Comparison of ENCODE assay signal across 14 mouse cellular contexts in the genomic region with DNA sequence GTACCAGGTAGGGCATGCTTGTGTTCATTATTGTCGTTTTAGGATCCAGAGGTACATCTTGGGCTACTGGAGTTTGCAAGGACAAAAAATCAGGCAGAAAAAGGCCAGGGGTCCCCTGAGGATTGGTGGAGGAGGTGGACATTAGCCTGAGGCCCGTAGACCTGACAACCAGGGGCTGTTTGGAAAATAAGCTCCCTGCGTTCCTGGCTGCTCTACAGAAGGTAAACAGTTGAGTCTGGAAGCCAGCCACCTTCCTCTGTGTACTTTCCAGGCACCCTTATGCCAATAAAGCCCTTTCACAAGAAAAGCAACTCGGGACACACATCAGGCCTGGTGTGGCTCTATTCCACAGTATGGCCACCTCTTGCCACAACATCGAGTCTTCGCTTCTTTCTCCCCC.
DNase-seq lines count a peak whose midpoint lies in the region; ATAC-seq and TF ChIP-seq lines count a peak whose summit lies in the region.
"Had no signal": no experiment of that assay in that cellular context is flagged by ENCODE, and none has a peak within 500 bp of the region (broad histone marks: within the 10 kb centered on the region; RNA-seq: fewer than 3 reads in every experiment).

No protein-coding gene starts in this region.

- no peak overlapping the region for H3K4me3 ChIP-seq in gastrocnemius, adult 2 months
- H3K4me3 ChIP-seq in liver, postnatal 0 days (ENCODE audit: low read depth, low read length): no peak overlapping the region
- no peak overlapping the region for H3K4me3 ChIP-seq in kidney, embryonic 15.5 days (replicated peaks)
- no peak overlapping the region for H3K4me3 ChIP-seq in midbrain, embryonic 16.5 days (ENCODE audit: low read depth, low read length)
- H3K4me3 ChIP-seq: embryonic facial prominence, embryonic 12.5 days had no signal

- 62% methylated on average over 6 of the region's 6 CpGs for WGBS in liver, postnatal 0 days (ENCODE audit: insufficient replicate concordance)
- 81% methylated on average over 6 of the region's 6 CpGs for WGBS in kidney, embryonic 15.5 days
- 86% methylated on average over 6 of the region's 6 CpGs for WGBS in midbrain, embryonic 16.5 days

- no peak for TF ChIP-seq EP300 in liver, postnatal 0 days (IDR thresholded peaks at IDR 0.05; ENCODE audit: low read depth)

- TF ChIP-seq CTCF in gastrocnemius, adult 2 months (IDR thresholded peaks at IDR 0.05): no peak
- no peak for TF ChIP-seq CTCF in liver, postnatal 0 days (IDR thresholded peaks at IDR 0.05; ENCODE audit: low read depth)

- H3K9me3 ChIP-seq in liver, postnatal 0 days (ENCODE audit: low read length): no peaks in the 10 kb centered on the region
- no peaks in the 10 kb centered on the region for H3K9me3 ChIP-seq in kidney, embryonic 15.5 days (replicated peaks)
- no peaks in the 10 kb centered on the region for H3K9me3 ChIP-seq in midbrain, embryonic 16.5 days (replicated peaks; ENCODE audit: control insufficient read depth, low read length, poor library complexity, severe bottlenecking)
- H3K9me3 ChIP-seq: embryonic facial prominence, embryonic 12.5 days had no signal

- no peak for DNase-seq in gastrocnemius, adult 2 months
- DNase-seq in gastrocnemius, adult 18-20 months (ENCODE audit: low spot score): no peak
- peak; percentile 6 for DNase-seq in NIH3T3 (ENCODE audit: low read depth)
- peak; percentile 55 for DNase-seq in liver, postnatal 0 days
- peak; percentile 87 for DNase-seq in lung, postnatal 25 days (ENCODE audit: low spot score)
- DNase-seq: kidney, postnatal 10 days; layer of hippocampus, adult 9-11 months; right cerebral cortex, postnatal 4 days had no signal

- H3K36me3 ChIP-seq in liver, postnatal 0 days (replicated peaks; ENCODE audit: insufficient read depth, low read length): peaks cover 7% of the 10 kb centered on the region; the same call in 1 of the 2 replicates
- H3K36me3 ChIP-seq in kidney, embryonic 15.5 days: no peaks in the 10 kb centered on the region
- H3K36me3 ChIP-seq in midbrain, embryonic 16.5 days (ENCODE audit: control insufficient read depth, insufficient read depth, low read length): peaks cover 6% of the 10 kb centered on the region; the same call in 1 of the 2 replicates

- peak overlapping the region; percentile 28; the same call in 1 of the 2 replicates for H3K27ac ChIP-seq in gastrocnemius, adult 2 months
- peak overlapping the region; percentile 48 for H3K27ac ChIP-seq in liver, postnatal 0 days (ENCODE audit: low read depth)
- no peak overlapping the region for H3K27ac ChIP-seq in kidney, embryonic 15.5 days
- no peak overlapping the region for H3K27ac ChIP-seq in midbrain, embryonic 16.5 days (ENCODE audit: low read length)
- H3K27ac ChIP-seq: embryonic facial prominence, embryonic 12.5 days; macrophage had no signal

- peaks cover 9% of the 10 kb centered on the region for H3K4me1 ChIP-seq in liver, postnatal 0 days (ENCODE audit: insufficient read depth)
- 0 out of 2 replicates have a peak, but pooled peaks cover 13% of the 10 kb centered on the region for H3K4me1 ChIP-seq in kidney, embryonic 15.5 days
- no peaks in the 10 kb centered on the region; the same call in 1 of the 2 replicates for H3K4me1 ChIP-seq in midbrain, embryonic 16.5 days (ENCODE audit: control insufficient read depth, insufficient read depth, low read length)
- H3K4me1 ChIP-seq: embryonic facial prominence, embryonic 12.5 days had no signal

- H3K4me2 ChIP-seq in liver, postnatal 0 days (ENCODE audit: low read depth, low read length): no peak overlapping the region
- H3K4me2 ChIP-seq in kidney, embryonic 15.5 days: no peak overlapping the region
- H3K4me2 ChIP-seq in midbrain, embryonic 16.5 days (ENCODE audit: low read length): no peak overlapping the region
- H3K4me2 ChIP-seq: embryonic facial prominence, embryonic 12.5 days; midbrain, embryonic 11.5 days had no signal

- intact Hi-C loops in gastrocnemius, adult 2 months (cut with DNase I): no loop called here

- H3K9ac ChIP-seq in liver, postnatal 0 days (replicated peaks): no peak overlapping the region
- no peak overlapping the region for H3K9ac ChIP-seq in kidney, embryonic 15.5 days
- no peak overlapping the region for H3K9ac ChIP-seq in midbrain, embryonic 16.5 days (ENCODE audit: low read depth, low read length)
- H3K9ac ChIP-seq: embryonic facial prominence, embryonic 12.5 days had no signal

- no peaks in the 10 kb centered on the region for H3K27me3 ChIP-seq in liver, postnatal 0 days (ENCODE audit: insufficient read depth, low read length)
- H3K27me3 ChIP-seq in kidney, embryonic 15.5 days: no peaks in the 10 kb centered on the region
- H3K27me3 ChIP-seq in midbrain, embryonic 16.5 days (ENCODE audit: control insufficient read depth, insufficient read depth, low read depth, low read length): no peaks in the 10 kb centered on the region
- H3K27me3 ChIP-seq: embryonic facial prominence, embryonic 12.5 days had no signal

- ATAC-seq in liver, postnatal 0 days: peak; percentile 82
- ATAC-seq in kidney, embryonic 15.5 days (replicated peaks; ENCODE audit: low FRiP score): no peak
- ATAC-seq in midbrain, embryonic 16.5 days: no peak
- ATAC-seq: forebrain, embryonic 16.5 days had no signal

Comparison
In these comparisons a context has a peak if more than half of its experiments do, and no peak if none do; other contexts are left out.
1. DNase-seq: peak in NIH3T3 (single experiment), liver, postnatal 0 days (single experiment) and lung, postnatal 25 days (single experiment); none in gastrocnemius, adult 2 months (single experiment) and gastrocnemius, adult 18-20 months (single experiment).
2. H3K27ac ChIP-seq: peak in gastrocnemius, adult 2 months (single experiment) and liver, postnatal 0 days (single experiment); none in kidney, embryonic 15.5 days (single experiment) and midbrain, embryonic 16.5 days (single experiment).